ENCODE assay signal across 10 mouse cellular contexts in genomic region chr6:94682270-94682618, GRCm38 (mm10). TPM values are rescaled to one million over a fixed set of nuclear protein-coding genes. Genes with fewer than 3 reads are reported as not detected.
DNase-seq lines count a peak whose midpoint lies in the region; ATAC-seq and TF ChIP-seq lines count a peak whose summit lies in the region.
"Had no signal": no experiment of that assay in that cellular context is flagged by ENCODE, and none has a peak within 500 bp of the region (broad histone marks: within the 10 kb centered on the region; RNA-seq: fewer than 3 reads in every experiment).

No protein-coding gene starts in this region.

- TF ChIP-seq POLR2A in embryonic fibroblast, embryonic 13.5 days (IDR thresholded peaks at IDR 0.05; ENCODE audit: low read depth, low read length), result no peak

- H3K4me2 ChIP-seq in lung, embryonic 15.5 days, result 0 out of 2 replicates have a peak overlapping the region, but pooled peaks have one; percentile 15
- H3K4me2 ChIP-seq in hindbrain, embryonic 14.5 days (replicated peaks), result peak overlapping the region; percentile 32; the same call in 1 of the 2 replicates
- H3K4me2 ChIP-seq in neural tube, embryonic 13.5 days, result peak overlapping the region; percentile 30

- no peak for ATAC-seq in lung, embryonic 15.5 days (ENCODE audit: borderline replicate concordance, extremely low read depth, low FRiP score, low TSS enrichment)
- no peak for ATAC-seq in hindbrain, embryonic 14.5 days (ENCODE audit: low FRiP score)
- no peak for ATAC-seq in neural tube, embryonic 13.5 days (ENCODE audit: low read depth)

- no peak overlapping the region for H3K9ac ChIP-seq in lung, embryonic 15.5 days
- H3K9ac ChIP-seq in hindbrain, embryonic 14.5 days, result no peak overlapping the region
- H3K9ac ChIP-seq in neural tube, embryonic 13.5 days, result no peak overlapping the region

- no peaks in the 10 kb centered on the region for H3K9me3 ChIP-seq in lung, embryonic 15.5 days
- no peaks in the 10 kb centered on the region for H3K9me3 ChIP-seq in hindbrain, embryonic 14.5 days (ENCODE audit: control insufficient read depth, low read length)
- H3K9me3 ChIP-seq in neural tube, embryonic 13.5 days, result no peaks in the 10 kb centered on the region

- H3K4me1 ChIP-seq in lung, embryonic 15.5 days, result peaks cover 62% of the 10 kb centered on the region
- H3K4me1 ChIP-seq in embryonic fibroblast, embryonic 13.5 days (ENCODE audit: control insufficient read depth, insufficient read depth, low read length), result peaks cover 40% of the 10 kb centered on the region
- H3K4me1 ChIP-seq in hindbrain, embryonic 14.5 days (replicated peaks; ENCODE audit: control insufficient read depth, insufficient read depth, low read length), result peaks cover 52% of the 10 kb centered on the region
- peaks cover 72% of the 10 kb centered on the region for H3K4me1 ChIP-seq in neural tube, embryonic 13.5 days (replicated peaks)

- H3K4me3 ChIP-seq in lung, embryonic 15.5 days, result no peak overlapping the region
- no peak overlapping the region for H3K4me3 ChIP-seq in embryonic fibroblast, embryonic 13.5 days (ENCODE audit: insufficient read depth, low read length)
- H3K4me3 ChIP-seq in hindbrain, embryonic 14.5 days (replicated peaks; ENCODE audit: low read length), result no peak overlapping the region
- H3K4me3 ChIP-seq in neural tube, embryonic 13.5 days, result no peak overlapping the region

- no peak for DNase-seq in lung, adult 18-20 months
- no peak for DNase-seq in hindbrain, embryonic 14.5 days (ENCODE audit: low spot score)
- no peak for DNase-seq in right cerebral cortex, adult 2 months (ENCODE audit: low spot score in 2 of 2)
- no peak for DNase-seq in thymus, postnatal 0 days (ENCODE audit: low spot score)
- DNase-seq: embryo, embryonic 11 days; liver; right cerebral cortex, postnatal 4 days had no signal

- H3K27me3 ChIP-seq in lung, embryonic 15.5 days, result no peaks in the 10 kb centered on the region
- no peaks in the 10 kb centered on the region for H3K27me3 ChIP-seq in hindbrain, embryonic 14.5 days (ENCODE audit: control insufficient read depth, insufficient read depth, low read length)
- no peaks in the 10 kb centered on the region for H3K27me3 ChIP-seq in neural tube, embryonic 13.5 days

- no peaks in the 10 kb centered on the region for H3K36me3 ChIP-seq in lung, embryonic 15.5 days
- no peaks in the 10 kb centered on the region for H3K36me3 ChIP-seq in hindbrain, embryonic 14.5 days (replicated peaks; ENCODE audit: control insufficient read depth, insufficient read depth)
- no peaks in the 10 kb centered on the region for H3K36me3 ChIP-seq in neural tube, embryonic 13.5 days

- 53% methylated on average over 6 of the region's 6 CpGs for WGBS in lung, embryonic 15.5 days
- WGBS in hindbrain, embryonic 14.5 days, result 52% methylated on average over 6 of the region's 6 CpGs
- 50% methylated on average over 6 of the region's 6 CpGs for WGBS in neural tube, embryonic 13.5 days

- H3K27ac ChIP-seq in lung, embryonic 15.5 days, result no peak overlapping the region
- peak overlapping the region; percentile 66; the same call in 1 of the 2 replicates for H3K27ac ChIP-seq in embryonic fibroblast, embryonic 13.5 days (ENCODE audit: insufficient read depth, low read length)
- peak overlapping the region; percentile 49 for H3K27ac ChIP-seq in hindbrain, embryonic 14.5 days
- peak overlapping the region; percentile 61; the same call in 1 of the 2 replicates for H3K27ac ChIP-seq in neural tube, embryonic 13.5 days (replicated peaks)

- no peak for TF ChIP-seq CTCF in embryonic fibroblast, embryonic 13.5 days (IDR thresholded peaks at IDR 0.05; ENCODE audit: borderline replicate concordance, insufficient read depth, low read length)

RNA-seq across cellular contexts. Expression of gene Lrig1, which starts 17.7 kb away (rescaled TPM):
- 9.0 and 11.3 TPM in 2 replicates for polyA plus RNA-seq in lung, embryonic 15.5 days (2015; fragmentation: Nextera tagmentation; extraction: Ambion mirVana)
- polyA plus RNA-seq in embryonic fibroblast, embryonic 13.5 days (2011; ENCODE audit: insufficient read length, low read depth, missing spikeins), result 34.6 and 44.5 TPM in 2 replicates
- polyA plus RNA-seq in hindbrain, embryonic 14.5 days (2014; fragmentation: Nextera tagmentation; extraction: Ambion mirVana), result 22.3 and 30.2 TPM in 2 replicates
- 10.5 and 12.9 TPM in 2 replicates for polyA plus RNA-seq in neural tube, embryonic 13.5 days (2015; fragmentation: Nextera tagmentation; extraction: Ambion mirVana)
- polyA plus RNA-seq in thymus, postnatal 0 days (2015; fragmentation: Nextera tagmentation; extraction: Ambion mirVana), result 6.6 and 6.8 TPM in 2 replicates
